Mouse (Mus musculus): Measurements from ENCODE around the gene Tulp1. TPM values are rescaled to one million over a fixed set of nuclear protein-coding genes. Genes with fewer than 3 reads are reported as not detected.

Gene Tulp1
- polyA plus RNA-seq, 1 experiment from 2014 or later, result 5.8 TPM

GRCm38 (mm10) chr17:28312232-28313211 is 52.5 kb downstream of the Tulp1 start:
- peaks cover 30% of the 10 kb centered on the region for H3K4me1 ChIP-seq
- H3K36me3 ChIP-seq, result peaks cover 20% of the 10 kb centered on the region
- peak overlapping the region; percentile 82 for H3K4me2 ChIP-seq (replicated peaks)
- 21% methylated on average over 17 of the region's 17 CpGs for WGBS
- no peaks in the 10 kb centered on the region for H3K27me3 ChIP-seq
- H3K27ac ChIP-seq (replicated peaks), result peak overlapping the region; percentile 91
- peak overlapping the region; percentile 68 for H3K4me3 ChIP-seq (replicated peaks)
- no peaks in the 10 kb centered on the region for H3K9me3 ChIP-seq (replicated peaks)
- no peak overlapping the region for H3K9ac ChIP-seq
- ATAC-seq (ENCODE audit: insufficient number of reproducible peaks, low FRiP score, low TSS enrichment, low read depth), result peak; percentile 2

- WGBS, result 49% methylated on average over 5 of the region's 5 CpGs
- ATAC-seq (ENCODE audit: insufficient number of reproducible peaks, low FRiP score, low TSS enrichment, low read depth), result no peak
- no peaks in the 10 kb centered on the region for H3K27me3 ChIP-seq
- peaks cover 11% of the 10 kb centered on the region for H3K36me3 ChIP-seq
- no peak overlapping the region for H3K4me2 ChIP-seq (replicated peaks)
- no peak overlapping the region for H3K4me3 ChIP-seq (replicated peaks)
- peaks cover 30% of the 10 kb centered on the region for H3K4me1 ChIP-seq
- no peak overlapping the region for H3K27ac ChIP-seq (replicated peaks)
- H3K9ac ChIP-seq, result no peak overlapping the region
- no peaks in the 10 kb centered on the region for H3K9me3 ChIP-seq (replicated peaks)
Measured at GRCm38 (mm10) chr17:28311366-28312132, 53.5 kb downstream of the Tulp1 start.

GRCm38 (mm10) chr17:28310831-28311230 is 54.2 kb downstream of the Tulp1 start:
- no peak overlapping the region for H3K4me2 ChIP-seq (replicated peaks)
- H3K4me1 ChIP-seq, result peaks cover 26% of the 10 kb centered on the region
- no peaks in the 10 kb centered on the region for H3K9me3 ChIP-seq (replicated peaks)
- peaks cover 3% of the 10 kb centered on the region; the same call in 1 of the 2 replicates for H3K36me3 ChIP-seq
- 75% methylated on average over 3 of the region's 3 CpGs for whole genome bisulfite sequencing
- no peak overlapping the region for H3K27ac ChIP-seq (replicated peaks)
- no peaks in the 10 kb centered on the region for H3K27me3 ChIP-seq
- ATAC-seq (ENCODE audit: insufficient number of reproducible peaks, low FRiP score, low TSS enrichment, low read depth), result no peak
- H3K4me3 ChIP-seq (replicated peaks), result no peak overlapping the region
- H3K9ac ChIP-seq, result no peak overlapping the region

GRCm38 (mm10) chr17:28308297-28309195 is 56.5 kb downstream of the Tulp1 start:
- no peak for ATAC-seq (ENCODE audit: insufficient number of reproducible peaks, low FRiP score, low TSS enrichment, low read depth)
- 12% methylated on average over 18 of the region's 18 CpGs for WGBS
- H3K4me1 ChIP-seq, result peaks cover 8% of the 10 kb centered on the region
- H3K4me2 ChIP-seq (replicated peaks), result peak overlapping the region; percentile 24; the same call in 1 of the 2 replicates
- H3K27me3 ChIP-seq, result no peaks in the 10 kb centered on the region
- no peak overlapping the region for H3K4me3 ChIP-seq (replicated peaks)
- no peak overlapping the region for H3K9ac ChIP-seq
- no peaks in the 10 kb centered on the region for H3K36me3 ChIP-seq
- no peak overlapping the region; the same call in 1 of the 2 replicates for H3K27ac ChIP-seq (replicated peaks)
- no peaks in the 10 kb centered on the region for H3K9me3 ChIP-seq (replicated peaks)

- Histone ChIP-seq H3K9me3 (replicated peaks) (no peaks in the 10 kb centered on the region), H3K4me3 (replicated peaks) (no peak overlapping the region), H3K36me3 (no peaks in the 10 kb centered on the region), H3K4me1 (peaks cover 10% of the 10 kb centered on the region), H3K4me2 (replicated peaks) (no peak overlapping the region), H3K9ac (no peak overlapping the region), H3K27me3 (no peaks in the 10 kb centered on the region), H3K27ac (replicated peaks) (no peak overlapping the region)
- ATAC-seq (ENCODE audit: insufficient number of reproducible peaks, low FRiP score, low TSS enrichment, low read depth), result no peak
- WGBS, result 62% methylated on average over 10 of the region's 10 CpGs
Measured at GRCm38 (mm10) chr17:28305172-28305571, 59.9 kb downstream of the Tulp1 start.

Other genes with a start within 250 kb of the Tulp1 start
- 6.6 and 6.9 TPM in 2 replicates for gene Scube3, start 223.1 kb downstream of the Tulp1 start, polyA plus RNA-seq (2015; fragmentation: Nextera tagmentation; extraction: Ambion mirVana)
- gene Zfp523, start 188.1 kb downstream of the Tulp1 start, polyA plus RNA-seq (2015; fragmentation: Nextera tagmentation; extraction: Ambion mirVana), result 43.0 and 44.7 TPM in 2 replicates
- gene Def6, start 157.4 kb downstream of the Tulp1 start, polyA plus RNA-seq (2015; fragmentation: Nextera tagmentation; extraction: Ambion mirVana), result 18.4 and 19.8 TPM in 2 replicates
- gene Ppard, start 132.5 kb downstream of the Tulp1 start, polyA plus RNA-seq (2015; fragmentation: Nextera tagmentation; extraction: Ambion mirVana), result 3.2 and 4.0 TPM in 2 replicates
- gene Fance, start 51.7 kb downstream of the Tulp1 start, polyA plus RNA-seq (2015; fragmentation: Nextera tagmentation; extraction: Ambion mirVana), result 37.6 and 38.5 TPM in 2 replicates
- gene Rpl10a, start 36.8 kb downstream of the Tulp1 start, polyA plus RNA-seq (2015; fragmentation: Nextera tagmentation; extraction: Ambion mirVana), result 620 and 681 TPM in 2 replicates
- 17.9 and 18.8 TPM in 2 replicates for gene Tead3, start 14.4 kb downstream of the Tulp1 start, polyA plus RNA-seq (2015; fragmentation: Nextera tagmentation; extraction: Ambion mirVana)
- 35.8 and 36.5 TPM in 2 replicates for gene Fkbp5, start 152.3 kb upstream of the Tulp1 start, polyA plus RNA-seq (2015; fragmentation: Nextera tagmentation; extraction: Ambion mirVana)
- gene Armc12, start 165.6 kb upstream of the Tulp1 start, polyA plus RNA-seq (2015; fragmentation: Nextera tagmentation; extraction: Ambion mirVana), result not detected in 2 replicates
- gene Clpsl2, start 184.2 kb upstream of the Tulp1 start, polyA plus RNA-seq (2015; fragmentation: Nextera tagmentation; extraction: Ambion mirVana), result not detected in 2 replicates
- gene Clps, start 195.5 kb upstream of the Tulp1 start, polyA plus RNA-seq (2015; fragmentation: Nextera tagmentation; extraction: Ambion mirVana), result not detected in 2 replicates
- 0.59 and 0.64 TPM in 2 replicates for gene Lhfpl5, start 210.4 kb upstream of the Tulp1 start, polyA plus RNA-seq (2015; fragmentation: Nextera tagmentation; extraction: Ambion mirVana)

All from embryonic facial prominence, embryonic 15.5 days (tissue).